Mouse (Mus musculus): ENCODE measurements around the gene Mpdz. TPM values are rescaled to one million over a fixed set of nuclear protein-coding genes. Genes with fewer than 3 reads are reported as not detected.

The Mpdz gene
- polyA plus RNA-seq, 1 experiment from 2014 or later, result 44.4 TPM

DNA sequence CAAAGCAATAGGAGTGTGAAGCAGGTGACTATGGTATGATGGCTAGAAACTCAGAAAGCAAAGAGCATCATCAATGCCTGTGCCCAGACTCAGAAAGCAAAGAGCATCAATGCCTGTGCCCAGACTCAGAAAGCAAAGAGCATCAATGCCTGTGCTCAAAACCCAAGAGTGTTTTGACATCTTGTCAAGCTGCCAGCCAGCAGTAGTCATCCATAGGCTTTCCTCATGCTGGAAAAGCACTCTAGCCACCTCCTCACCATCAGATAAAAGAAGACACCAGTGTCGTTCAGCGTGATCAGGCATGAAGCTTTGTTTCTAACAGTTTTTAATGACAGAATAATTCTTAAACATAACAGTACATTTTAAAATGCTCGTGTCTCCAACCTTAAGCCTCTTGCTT is 8.7 kb downstream of the Mpdz start:
- DNase-seq (ENCODE audit: extremely low spot score, low spot score), result no peak
- H3K27me3 ChIP-seq (ENCODE audit: poor library complexity, severe bottlenecking), result no peaks in the 10 kb centered on the region
- WGBS, result 95% methylated on average over 3 of the region's 3 CpGs
- H3K4me3 ChIP-seq, result no peak overlapping the region
- H3K27ac ChIP-seq, result no peak overlapping the region
- H3K9me3 ChIP-seq, result no peaks in the 10 kb centered on the region
- peaks cover 9% of the 10 kb centered on the region for H3K36me3 ChIP-seq (replicated peaks)
- no peaks in the 10 kb centered on the region for H3K4me1 ChIP-seq

DNA sequence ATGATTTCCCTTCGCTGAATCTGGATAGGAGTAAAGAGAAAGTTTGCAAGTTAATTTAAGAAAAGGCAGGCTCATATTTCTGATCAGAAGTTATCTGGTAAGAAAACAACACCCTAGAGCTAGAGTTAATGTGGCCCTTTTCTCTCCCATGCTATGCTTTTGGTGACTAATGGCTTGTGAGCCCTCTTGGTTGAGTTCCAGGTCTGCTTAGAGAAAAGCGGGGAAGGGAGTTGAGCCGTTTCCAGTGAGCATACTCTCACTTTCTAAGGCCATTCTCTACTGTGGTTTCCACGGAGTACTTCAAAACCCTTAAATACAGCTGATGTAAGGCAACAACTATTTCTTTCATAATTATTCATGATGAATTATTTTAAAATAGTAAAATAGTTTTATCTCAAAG is 11.8 kb downstream of the Mpdz start:
- WGBS, result 90% methylated on average over 4 of the region's 4 CpGs
- no peaks in the 10 kb centered on the region for H3K9me3 ChIP-seq
- no peak overlapping the region for H3K4me3 ChIP-seq
- no peak overlapping the region for H3K27ac ChIP-seq
- no peak for DNase-seq (ENCODE audit: extremely low spot score, low spot score)
- no peaks in the 10 kb centered on the region for H3K4me1 ChIP-seq
- peaks cover 22% of the 10 kb centered on the region for H3K36me3 ChIP-seq (replicated peaks)
- no peaks in the 10 kb centered on the region for H3K27me3 ChIP-seq (ENCODE audit: poor library complexity, severe bottlenecking)

DNA sequence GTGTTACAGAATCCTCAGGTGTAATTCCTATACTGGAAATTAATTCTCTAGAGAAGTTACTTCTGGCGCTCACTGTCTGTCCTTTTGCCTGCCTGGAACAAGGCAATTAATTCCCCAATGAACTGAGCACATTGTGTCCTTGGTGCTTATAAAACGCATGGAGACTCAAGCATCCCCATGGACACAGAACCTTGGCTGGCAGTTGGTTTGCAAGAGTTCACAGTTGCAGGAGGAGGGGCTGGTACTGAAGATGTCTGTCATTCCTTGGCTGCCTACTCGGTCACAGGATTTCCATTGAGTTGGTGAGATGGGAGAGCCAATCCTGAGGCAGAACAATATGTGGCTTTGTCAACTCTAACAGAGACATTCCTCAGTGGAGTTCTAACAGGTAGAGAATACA is 12.5 kb downstream of the Mpdz start:
- Histone ChIP-seq H3K27ac (no peak overlapping the region), H3K4me1 (no peaks in the 10 kb centered on the region), H3K36me3 (replicated peaks) (peaks cover 22% of the 10 kb centered on the region), H3K27me3 (ENCODE audit: poor library complexity, severe bottlenecking) (no peaks in the 10 kb centered on the region), H3K4me3 (no peak overlapping the region), H3K9me3 (no peaks in the 10 kb centered on the region)
- 72% methylated on average over 3 of the region's 3 CpGs for WGBS
- no peak for DNase-seq (ENCODE audit: extremely low spot score, low spot score)

DNA sequence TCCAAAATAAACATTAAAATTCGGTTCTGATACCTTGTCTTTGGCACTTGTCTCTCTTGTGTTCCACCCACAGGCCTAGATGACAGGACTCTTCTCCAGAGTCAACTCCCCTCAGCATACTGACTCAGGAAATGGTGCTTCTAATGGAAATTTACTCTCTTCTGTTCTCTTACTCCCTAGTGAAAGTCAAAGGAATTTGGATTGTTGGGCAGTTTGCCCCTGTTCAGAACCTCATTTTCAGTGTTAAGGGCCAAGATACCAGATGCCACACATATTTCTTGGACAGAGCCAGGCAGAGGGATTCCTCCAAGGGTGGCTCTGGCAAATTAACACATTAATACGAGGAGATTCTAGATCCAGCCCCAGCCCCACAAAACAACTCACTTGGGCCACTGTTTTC is 12.9 kb downstream of the Mpdz start:
- DNase-seq (ENCODE audit: extremely low spot score, low spot score), result no peak
- Histone ChIP-seq H3K4me3 (no peak overlapping the region), H3K27me3 (ENCODE audit: poor library complexity, severe bottlenecking) (no peaks in the 10 kb centered on the region), H3K36me3 (replicated peaks) (peaks cover 22% of the 10 kb centered on the region), H3K9me3 (no peaks in the 10 kb centered on the region), H3K4me1 (no peaks in the 10 kb centered on the region), H3K27ac (no peak overlapping the region)
- 82% methylated on average over 2 of the region's 2 CpGs for WGBS

DNA sequence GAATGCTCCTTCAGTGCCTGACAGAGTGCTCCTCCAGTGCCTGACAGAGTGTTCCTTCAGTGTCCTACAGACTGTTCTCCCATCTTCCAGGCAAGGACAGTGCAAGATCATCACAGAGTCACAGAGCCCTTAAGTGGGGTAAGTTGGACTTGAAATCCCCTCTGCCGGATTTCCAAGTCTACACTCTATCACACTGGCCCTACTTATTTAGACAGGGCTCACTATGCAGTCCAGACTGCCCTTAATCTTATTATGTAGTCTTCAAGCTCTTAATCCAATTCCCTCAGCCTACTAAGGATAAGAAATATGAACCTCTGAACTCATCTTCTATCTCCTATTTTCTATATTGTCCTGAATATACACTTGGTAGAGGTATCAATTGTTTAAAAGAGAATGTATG is 19.1 kb downstream of the Mpdz start:
- Histone ChIP-seq H3K27me3 (ENCODE audit: poor library complexity, severe bottlenecking) (no peaks in the 10 kb centered on the region), H3K4me3 (no peak overlapping the region), H3K36me3 (replicated peaks) (peaks cover 15% of the 10 kb centered on the region), H3K4me1 (no peaks in the 10 kb centered on the region), H3K27ac (no peak overlapping the region), H3K9me3 (no peaks in the 10 kb centered on the region)
- WGBS, result 69% methylated on average over 1 of the region's 1 CpGs
- no peak for DNase-seq (ENCODE audit: extremely low spot score, low spot score)

DNA sequence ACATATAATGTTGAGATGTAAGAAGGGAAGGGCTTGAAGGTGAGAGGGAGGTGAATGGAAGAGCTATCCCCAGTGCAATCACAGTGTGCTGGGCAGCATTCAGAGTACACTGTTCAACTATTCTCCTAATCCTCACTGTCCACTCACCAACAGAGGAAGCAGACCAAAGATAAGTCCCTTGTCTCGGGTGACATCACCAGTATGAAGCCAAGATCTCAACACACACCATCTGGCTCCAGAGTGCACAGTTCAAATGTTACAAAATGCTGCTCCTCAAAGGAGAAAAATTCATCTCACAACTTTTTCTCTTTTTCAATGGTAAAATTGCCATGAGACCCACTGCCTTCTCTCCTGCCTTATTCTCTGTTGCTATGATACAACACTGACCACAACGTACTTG is 21.0 kb downstream of the Mpdz start:
- WGBS, result 76% methylated on average over 2 of the region's 2 CpGs
- no peaks in the 10 kb centered on the region for H3K9me3 ChIP-seq
- no peaks in the 10 kb centered on the region for H3K27me3 ChIP-seq (ENCODE audit: poor library complexity, severe bottlenecking)
- no peaks in the 10 kb centered on the region for H3K4me1 ChIP-seq
- peaks cover 16% of the 10 kb centered on the region for H3K36me3 ChIP-seq (replicated peaks)
- H3K4me3 ChIP-seq, result no peak overlapping the region
- DNase-seq (ENCODE audit: extremely low spot score, low spot score), result no peak
- H3K27ac ChIP-seq, result no peak overlapping the region

DNA sequence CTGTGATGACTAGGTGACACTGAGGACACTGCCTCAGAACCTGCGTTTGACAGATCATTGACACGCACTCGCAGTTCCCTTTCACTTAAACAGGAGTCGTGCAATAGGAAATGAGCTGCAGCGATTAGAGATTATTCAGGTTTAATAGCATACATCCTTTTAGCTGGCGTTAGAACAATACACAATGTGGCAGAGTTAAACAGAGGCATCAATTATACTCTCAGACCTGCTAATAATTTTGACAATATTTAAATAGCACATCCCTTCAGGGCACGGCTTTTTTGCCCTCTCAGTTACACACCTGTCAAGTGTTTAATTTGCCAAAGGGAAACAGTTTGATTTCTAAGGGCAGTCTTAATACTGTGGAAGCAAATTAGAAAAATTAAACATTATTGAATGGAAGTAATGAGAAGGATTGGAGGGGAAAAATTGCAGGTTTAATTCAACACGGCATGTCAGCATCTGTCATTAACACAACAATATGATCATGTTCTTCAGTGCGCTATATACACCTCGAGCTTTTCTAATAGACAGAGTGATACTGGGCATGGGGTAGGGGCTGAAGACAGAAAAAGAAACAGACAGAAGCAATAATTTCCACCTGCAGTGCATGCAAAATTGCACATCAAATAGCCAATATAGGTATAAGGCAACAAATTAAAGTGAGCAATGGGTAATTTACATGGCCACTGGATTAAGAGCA is 27.1 kb downstream of the Mpdz start:
- Histone ChIP-seq H3K36me3 (replicated peaks) (peaks cover 27% of the 10 kb centered on the region), H3K9me3 (no peaks in the 10 kb centered on the region), H3K27me3 (ENCODE audit: poor library complexity, severe bottlenecking) (no peaks in the 10 kb centered on the region), H3K4me3 (no peak overlapping the region), H3K27ac (no peak overlapping the region), H3K4me1 (0 out of 2 replicates have a peak, but pooled peaks cover 4% of the 10 kb centered on the region)
- WGBS, result 79% methylated on average over 10 of the region's 10 CpGs
- no peak for DNase-seq (ENCODE audit: extremely low spot score, low spot score)

DNA sequence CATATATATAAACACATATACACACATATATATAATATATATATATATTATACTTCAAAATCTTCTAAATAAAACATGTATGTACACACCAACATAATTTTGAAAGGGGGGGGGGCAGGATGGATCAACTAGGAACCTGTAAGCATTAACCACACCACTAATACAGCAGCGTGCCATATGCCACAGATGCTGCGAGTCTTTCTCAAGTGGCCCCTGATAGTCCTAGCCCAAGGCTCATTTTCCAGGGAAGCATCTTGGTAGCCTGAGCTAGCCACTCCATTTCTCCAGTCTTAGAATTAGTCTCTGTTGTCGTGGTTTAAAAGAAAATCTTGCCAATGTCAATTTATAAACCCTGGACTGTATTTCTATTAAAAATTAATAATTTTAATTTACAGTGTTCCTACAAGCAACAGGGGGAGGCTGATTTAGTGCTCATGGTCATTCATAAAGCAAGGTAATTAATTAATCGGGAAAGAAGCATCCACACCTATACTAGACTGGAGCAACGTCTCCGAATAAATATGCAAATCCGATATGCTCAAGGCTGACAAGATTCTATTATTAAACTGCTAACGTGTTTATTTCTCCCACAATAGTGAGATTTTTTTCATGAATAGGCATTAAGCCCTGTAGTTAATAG is 27.8 kb downstream of the Mpdz start:
- H3K4me1 ChIP-seq, result 0 out of 2 replicates have a peak, but pooled peaks cover 4% of the 10 kb centered on the region
- peaks cover 27% of the 10 kb centered on the region for H3K36me3 ChIP-seq (replicated peaks)
- DNase-seq (ENCODE audit: extremely low spot score, low spot score), result no peak
- H3K9me3 ChIP-seq, result no peaks in the 10 kb centered on the region
- WGBS, result 87% methylated on average over 8 of the region's 8 CpGs
- no peaks in the 10 kb centered on the region for H3K27me3 ChIP-seq (ENCODE audit: poor library complexity, severe bottlenecking)
- H3K4me3 ChIP-seq, result no peak overlapping the region
- H3K27ac ChIP-seq, result no peak overlapping the region

DNA sequence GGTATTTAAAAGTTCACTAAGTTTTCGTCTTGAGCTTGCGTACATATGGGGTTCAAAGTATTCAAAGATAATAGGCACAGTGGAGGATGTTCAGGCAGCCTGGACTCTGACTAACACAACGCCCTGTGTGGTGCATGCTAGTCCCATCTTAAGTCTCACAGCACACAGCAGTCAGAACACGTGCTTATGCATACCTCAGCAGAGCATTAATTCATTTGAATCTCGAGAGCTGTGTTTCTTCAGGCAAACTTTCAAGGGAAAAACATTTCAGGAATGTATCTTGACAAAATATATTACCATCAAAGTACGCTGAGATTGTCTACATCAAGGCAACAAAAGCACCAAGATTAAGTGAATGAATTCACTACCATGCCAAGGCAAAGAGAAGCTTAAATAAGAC is 45.7 kb downstream of the Mpdz start:
- no peaks in the 10 kb centered on the region for H3K9me3 ChIP-seq
- peaks cover 16% of the 10 kb centered on the region for H3K36me3 ChIP-seq (replicated peaks)
- H3K4me3 ChIP-seq, result no peak overlapping the region
- no peak overlapping the region for H3K27ac ChIP-seq
- no peaks in the 10 kb centered on the region for H3K4me1 ChIP-seq
- H3K27me3 ChIP-seq (ENCODE audit: poor library complexity, severe bottlenecking), result no peaks in the 10 kb centered on the region
- DNase-seq (ENCODE audit: extremely low spot score, low spot score), result no peak
- WGBS, result 94% methylated on average over 6 of the region's 6 CpGs

DNA sequence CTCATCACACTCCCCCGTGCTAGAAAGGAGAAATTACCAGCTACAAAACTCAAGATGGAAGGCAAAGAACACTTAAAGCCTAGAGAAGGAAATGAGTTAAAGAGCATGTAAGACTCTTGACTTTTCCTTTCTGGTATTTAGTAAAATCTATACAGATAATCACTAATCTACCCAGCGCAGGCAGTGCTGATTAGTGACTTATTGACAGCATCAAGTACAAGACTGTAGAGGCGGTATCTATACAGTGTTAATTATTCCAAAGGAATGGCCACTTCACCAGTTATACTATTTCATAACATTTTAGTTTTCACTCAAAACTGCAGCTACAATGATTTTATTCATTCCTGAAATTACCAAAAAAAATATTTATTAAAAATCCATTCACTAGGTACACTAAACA is 49.7 kb downstream of the Mpdz start:
- H3K4me3 ChIP-seq, result no peak overlapping the region
- H3K9me3 ChIP-seq, result no peaks in the 10 kb centered on the region
- DNase-seq (ENCODE audit: extremely low spot score, low spot score), result no peak
- 96% methylated on average over 3 of the region's 3 CpGs for WGBS
- peaks cover 12% of the 10 kb centered on the region for H3K36me3 ChIP-seq (replicated peaks)
- H3K27ac ChIP-seq, result no peak overlapping the region
- H3K4me1 ChIP-seq, result peaks cover 18% of the 10 kb centered on the region
- no peaks in the 10 kb centered on the region for H3K27me3 ChIP-seq (ENCODE audit: poor library complexity, severe bottlenecking)

DNA sequence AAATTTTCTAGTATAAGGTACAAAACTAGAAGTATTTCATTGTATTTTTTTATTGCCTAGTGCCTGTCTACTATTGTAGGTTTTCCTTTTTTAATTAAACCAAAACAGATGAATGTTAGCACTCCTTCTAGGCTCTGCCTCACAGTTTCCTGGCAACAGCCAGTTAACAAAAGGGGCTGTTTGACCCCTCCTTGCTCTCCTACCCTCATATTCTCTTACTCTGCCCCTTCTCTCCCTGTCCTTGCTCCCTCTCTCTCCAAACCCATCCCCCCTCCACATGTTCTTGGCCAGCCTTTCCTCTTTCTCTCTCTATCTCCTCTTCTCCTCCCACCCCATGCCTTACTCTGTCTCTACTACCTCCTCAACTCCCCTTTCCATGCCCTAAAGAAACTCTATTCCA is 53.4 kb downstream of the Mpdz start:
- H3K4me1 ChIP-seq, result peaks cover 18% of the 10 kb centered on the region
- H3K27ac ChIP-seq, result peak overlapping the region; percentile 79
- no peaks in the 10 kb centered on the region for H3K27me3 ChIP-seq (ENCODE audit: poor library complexity, severe bottlenecking)
- H3K36me3 ChIP-seq (replicated peaks), result peaks cover 18% of the 10 kb centered on the region
- no peak for DNase-seq (ENCODE audit: extremely low spot score, low spot score)
- H3K9me3 ChIP-seq, result no peaks in the 10 kb centered on the region
- H3K4me3 ChIP-seq, result no peak overlapping the region

DNA sequence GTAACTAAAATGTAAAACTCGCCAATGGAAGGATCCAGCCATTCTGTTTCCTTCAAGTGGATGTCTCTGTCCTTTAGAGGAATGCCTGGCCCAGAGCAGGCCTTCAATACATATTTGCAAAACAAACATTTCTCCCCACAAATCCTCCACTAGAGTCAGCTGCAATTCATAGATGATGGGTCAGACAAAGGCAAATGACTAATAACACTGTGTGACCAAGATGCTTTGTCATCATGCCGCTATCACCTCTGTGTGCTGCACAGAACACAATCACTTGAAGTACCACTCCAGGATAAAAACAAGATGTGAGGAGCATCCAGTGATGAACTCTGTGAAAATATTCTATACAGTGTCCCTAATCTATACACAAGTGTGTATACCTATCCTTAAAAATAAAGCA is 55.0 kb downstream of the Mpdz start:
- no peak for DNase-seq (ENCODE audit: extremely low spot score, low spot score)
- no peak overlapping the region for H3K4me3 ChIP-seq
- peaks cover 18% of the 10 kb centered on the region for H3K4me1 ChIP-seq
- no peaks in the 10 kb centered on the region for H3K27me3 ChIP-seq (ENCODE audit: poor library complexity, severe bottlenecking)
- H3K36me3 ChIP-seq (replicated peaks), result peaks cover 34% of the 10 kb centered on the region
- H3K27ac ChIP-seq, result no peak overlapping the region
- 80% methylated on average over 2 of the region's 2 CpGs for WGBS
- H3K9me3 ChIP-seq, result no peaks in the 10 kb centered on the region

DNA sequence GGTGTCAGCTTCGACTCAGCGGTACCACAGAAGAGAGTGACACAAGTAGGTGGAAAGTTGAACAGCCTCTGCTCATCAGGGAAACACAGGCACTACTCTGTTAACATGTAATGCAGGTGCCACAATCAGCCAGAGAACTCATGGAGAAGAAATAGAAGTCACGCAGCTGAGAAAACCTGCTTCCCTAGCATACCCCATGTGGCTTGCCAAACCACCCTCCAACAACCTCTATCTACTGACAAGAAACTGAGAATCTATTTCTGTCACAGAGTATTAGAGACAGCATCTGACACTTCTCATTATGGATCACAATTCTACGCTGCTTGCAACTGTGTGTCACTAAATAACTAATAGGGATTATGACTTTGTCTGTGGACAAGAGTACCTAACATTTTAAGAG is 70.3 kb downstream of the Mpdz start:
- Histone ChIP-seq H3K9me3 (no peaks in the 10 kb centered on the region), H3K4me1 (no peaks in the 10 kb centered on the region), H3K4me3 (no peak overlapping the region), H3K27me3 (ENCODE audit: poor library complexity, severe bottlenecking) (no peaks in the 10 kb centered on the region), H3K27ac (no peak overlapping the region), H3K36me3 (replicated peaks) (peaks cover 68% of the 10 kb centered on the region)
- no peak for DNase-seq (ENCODE audit: extremely low spot score, low spot score)
- 95% methylated on average over 4 of the region's 4 CpGs for WGBS

All from forebrain, embryonic 10.5 days (tissue).